Mouse (Mus musculus) erythroblast, embryonic 14.5 days (primary cell): Measurements from ENCODE around the gene Sox18. TPM values are rescaled to one million over a fixed set of nuclear protein-coding genes. Genes with fewer than 3 reads are reported as not detected.

Experiments used
- H3K27me3 ChIP-seq: 2 replicates; pipeline ENCODE4 v1.6.1; 2012; ENCODE audit warnings: inconsistent platforms; ENCODE audit not compliant: control insufficient read depth
- H3K36me3 ChIP-seq: 2 replicates; pipeline ENCODE4 v1.6.1; 2012; ENCODE audit warnings: mild to moderate bottlenecking, inconsistent platforms; ENCODE audit not compliant: control insufficient read depth
- H3K4me1 ChIP-seq: 2 replicates; pipeline ENCODE4 v1.6.1; 2012; ENCODE audit warnings: inconsistent platforms; ENCODE audit not compliant: control insufficient read depth
- H3K4me3 ChIP-seq: replicated peaks from 2 replicates; pipeline ENCODE3; 2012; ENCODE audit warnings: moderate library complexity, mild to moderate bottlenecking, inconsistent platforms
- H3K9me3 ChIP-seq: 2 replicates; pipeline ENCODE4 v1.6.1; 2012; ENCODE audit warnings: low read length, inconsistent platforms, mixed read lengths; ENCODE audit not compliant: control insufficient read depth
- GATA1 ChIP-seq: IDR thresholded peaks from 2 replicates; pipeline ENCODE4 v1.6.1; 2012; ENCODE audit warnings: low read length, inconsistent platforms, mixed read lengths
- TAL1 ChIP-seq: IDR thresholded peaks from 3 replicates; pipeline ENCODE4 v1.6.1; 2012; ENCODE audit warnings: low read length, inconsistent platforms, mixed read lengths
- polyA plus RNA-seq: library from polyadenylated mRNA; stranded (reverse); fragments of >175 nt; gene quantifications from 2 replicates; pipeline ENCODE4 v1.2.3, GENCODE M21; 2012

Sox18 gene
- polyA plus RNA-seq, 1 experiment = 0.19 TPM

GRCm38 (mm10) chr2:181685686-181686085 lies 14.2 kb upstream of the Sox18 start:
- H3K4me1 ChIP-seq = peaks cover 2% of the 10 kb centered on the region
- H3K27me3 ChIP-seq = peaks cover 10% of the 10 kb centered on the region
- TF ChIP-seq GATA1 = no peak
- no peak for TF ChIP-seq TAL1
- no peak overlapping the region for H3K4me3 ChIP-seq
- no peaks in the 10 kb centered on the region for H3K9me3 ChIP-seq
- peaks cover 4% of the 10 kb centered on the region; the same call in 1 of the 2 replicates for H3K36me3 ChIP-seq

GRCm38 (mm10) chr2:181684713-181685112 lies 13.3 kb upstream of the Sox18 start:
- Histone ChIP-seq H3K4me3 (no peak overlapping the region), H3K27me3 (peaks cover 20% of the 10 kb centered on the region), H3K4me1 (peaks cover 11% of the 10 kb centered on the region), H3K9me3 (no peaks in the 10 kb centered on the region), H3K36me3 (peaks cover 4% of the 10 kb centered on the region; the same call in 1 of the 2 replicates)
- TF ChIP-seq TAL1 (no peak), GATA1 (no peak)

GRCm38 (mm10) chr2:181683381-181683780 lies 11.9 kb upstream of the Sox18 start:
- no peaks in the 10 kb centered on the region; the same call in 1 of the 2 replicates for H3K36me3 ChIP-seq
- no peak overlapping the region for H3K4me3 ChIP-seq
- peaks cover 21% of the 10 kb centered on the region for H3K27me3 ChIP-seq
- TF ChIP-seq TAL1 (no peak), GATA1 (no peak)
- no peaks in the 10 kb centered on the region for H3K9me3 ChIP-seq
- H3K4me1 ChIP-seq = peaks cover 15% of the 10 kb centered on the region

- Histone ChIP-seq H3K4me1 (peaks cover 15% of the 10 kb centered on the region), H3K9me3 (no peaks in the 10 kb centered on the region), H3K36me3 (no peaks in the 10 kb centered on the region; the same call in 1 of the 2 replicates), H3K27me3 (peaks cover 24% of the 10 kb centered on the region), H3K4me3 (no peak overlapping the region)
- TF ChIP-seq GATA1 (no peak), TAL1 (no peak)
These were observed 10.5 kb upstream of the Sox18 start for GRCm38 (mm10) chr2:181681978-181682377.

GRCm38 (mm10) chr2:181680716-181681117 lies 9.3 kb upstream of the Sox18 start:
- peaks cover 16% of the 10 kb centered on the region for H3K4me1 ChIP-seq
- TF ChIP-seq GATA1 (no peak), TAL1 (no peak)
- H3K36me3 ChIP-seq = no peaks in the 10 kb centered on the region
- H3K4me3 ChIP-seq = peak overlapping the region; percentile 61
- H3K27me3 ChIP-seq = peaks cover 26% of the 10 kb centered on the region
- H3K9me3 ChIP-seq = no peaks in the 10 kb centered on the region

- H3K9me3 ChIP-seq = no peaks in the 10 kb centered on the region
- H3K36me3 ChIP-seq = no peaks in the 10 kb centered on the region
- H3K4me3 ChIP-seq = peak within 1 kb of the TSS; percentile 61
- peaks cover 32% of the 10 kb centered on the region for H3K27me3 ChIP-seq
- H3K4me1 ChIP-seq = peaks cover 21% of the 10 kb centered on the region
- no peak for TF ChIP-seq TAL1
- TF ChIP-seq GATA1 = no peak
These were observed 8.7 kb upstream of the Sox18 start, which contains the start of gene Tcea2 for GRCm38 (mm10) chr2:181679951-181680715. Gene Tcea2, plus strand, starts transcription at chr2:181680310.

- peaks cover 21% of the 10 kb centered on the region for H3K4me1 ChIP-seq
- no peak overlapping the region for H3K4me3 ChIP-seq
- no peaks in the 10 kb centered on the region for H3K9me3 ChIP-seq
- H3K36me3 ChIP-seq = no peaks in the 10 kb centered on the region
- no peak for TF ChIP-seq GATA1
- TF ChIP-seq TAL1 = no peak
- H3K27me3 ChIP-seq = peaks cover 43% of the 10 kb centered on the region
These were observed 7.3 kb upstream of the Sox18 start for GRCm38 (mm10) chr2:181678780-181679179.

GRCm38 (mm10) chr2:181677755-181678098 lies 6.3 kb upstream of the Sox18 start:
- H3K4me3 ChIP-seq = no peak overlapping the region
- H3K36me3 ChIP-seq = no peaks in the 10 kb centered on the region
- H3K9me3 ChIP-seq = no peaks in the 10 kb centered on the region
- H3K27me3 ChIP-seq = peaks cover 54% of the 10 kb centered on the region
- H3K4me1 ChIP-seq = peaks cover 21% of the 10 kb centered on the region
- TF ChIP-seq GATA1 (no peak), TAL1 (no peak)

GRCm38 (mm10) chr2:181677096-181677754 lies 5.8 kb upstream of the Sox18 start:
- Histone ChIP-seq H3K27me3 (peaks cover 59% of the 10 kb centered on the region), H3K36me3 (no peaks in the 10 kb centered on the region), H3K9me3 (no peaks in the 10 kb centered on the region), H3K4me1 (peaks cover 21% of the 10 kb centered on the region), H3K4me3 (no peak overlapping the region)
- no peak for TF ChIP-seq TAL1
- TF ChIP-seq GATA1 = no peak
